Mouse (Mus musculus): ENCODE measurements around the gene Cpn2.

Cpn2 gene

DNA sequence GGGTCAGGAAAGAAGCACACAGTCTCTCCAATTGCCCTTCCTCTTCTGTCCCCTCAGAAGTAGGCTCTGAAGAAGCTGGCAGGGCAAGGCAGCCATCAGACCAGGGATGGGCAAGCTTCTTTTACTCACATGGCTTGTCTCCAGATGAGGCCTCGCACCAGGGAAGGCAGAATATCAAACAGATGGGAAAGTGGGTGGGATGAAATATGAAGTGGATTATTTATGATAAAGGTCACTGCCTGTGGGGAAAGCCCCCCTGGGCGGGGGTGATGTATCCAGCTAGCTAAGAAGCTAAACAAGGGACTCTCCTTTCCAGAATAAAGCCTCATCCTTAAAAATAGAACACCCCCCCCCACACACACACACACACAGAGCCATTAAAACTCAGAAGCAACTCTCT, 31.7 kb downstream of the Cpn2 start:
- no peak for DNase-seq

DNA sequence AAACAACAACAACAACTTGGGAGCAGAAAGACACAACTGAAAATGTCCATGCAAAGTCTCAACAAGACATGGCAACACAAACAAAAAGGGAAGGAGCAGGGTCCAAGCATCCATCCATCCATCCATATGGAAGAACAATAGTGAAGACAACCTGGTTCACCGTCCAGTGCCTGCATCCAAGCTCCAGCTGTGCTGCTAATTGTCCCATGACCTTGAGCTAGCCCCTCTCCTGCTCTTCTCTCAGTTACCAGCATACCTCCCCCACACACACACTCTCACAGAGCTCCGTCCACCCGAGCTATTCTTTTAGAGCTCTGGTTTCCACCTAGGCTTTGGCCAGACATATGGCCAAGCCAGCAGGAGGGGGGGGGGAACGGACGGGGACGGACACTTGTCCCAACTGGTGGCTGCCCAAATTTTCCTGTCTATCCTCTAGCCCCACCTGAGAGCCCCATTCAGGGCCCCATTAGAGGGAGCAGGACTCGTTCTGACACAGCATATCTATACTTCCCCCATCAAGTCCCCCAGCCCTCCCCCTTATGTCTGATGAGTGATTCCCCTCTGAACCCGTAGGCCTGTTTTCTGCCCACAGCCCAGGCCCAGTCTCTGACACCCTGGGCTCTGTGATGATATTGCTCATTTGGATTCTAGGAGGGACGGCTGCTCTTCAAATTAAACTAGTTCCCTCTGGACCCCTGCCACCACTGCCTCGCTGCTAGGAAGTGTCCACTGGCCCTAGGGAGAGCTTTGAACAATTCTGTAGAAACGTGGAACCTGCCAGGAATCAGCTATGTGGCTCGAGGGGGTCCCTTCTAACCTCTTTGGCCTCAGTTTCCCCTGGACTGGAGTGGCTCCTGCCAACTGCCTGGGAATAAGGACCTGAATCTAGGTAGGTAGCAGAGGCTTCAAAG, 32.4 kb downstream of the Cpn2 start:
- no peak for DNase-seq

DNA sequence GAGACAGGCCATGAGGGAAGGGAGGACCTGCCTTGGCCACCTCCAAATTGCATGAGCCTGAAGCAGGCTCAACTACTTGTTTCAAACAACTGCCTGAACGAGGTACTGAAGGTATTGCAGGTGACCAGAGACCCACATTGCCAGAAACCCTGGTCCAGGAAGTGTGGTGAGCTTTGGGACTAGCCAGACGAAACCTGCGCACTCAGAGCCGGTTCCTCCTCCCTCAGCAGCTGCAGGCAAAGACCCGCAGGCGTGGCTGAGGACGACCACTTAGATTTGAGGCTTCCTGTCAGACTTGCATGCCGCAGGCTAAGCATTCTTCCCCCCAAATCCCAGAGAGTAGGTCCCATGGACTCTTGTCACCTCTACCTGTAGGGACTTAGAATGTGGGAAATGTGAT, 33.2 kb downstream of the Cpn2 start:
- peak; percentile 45 for DNase-seq

DNA sequence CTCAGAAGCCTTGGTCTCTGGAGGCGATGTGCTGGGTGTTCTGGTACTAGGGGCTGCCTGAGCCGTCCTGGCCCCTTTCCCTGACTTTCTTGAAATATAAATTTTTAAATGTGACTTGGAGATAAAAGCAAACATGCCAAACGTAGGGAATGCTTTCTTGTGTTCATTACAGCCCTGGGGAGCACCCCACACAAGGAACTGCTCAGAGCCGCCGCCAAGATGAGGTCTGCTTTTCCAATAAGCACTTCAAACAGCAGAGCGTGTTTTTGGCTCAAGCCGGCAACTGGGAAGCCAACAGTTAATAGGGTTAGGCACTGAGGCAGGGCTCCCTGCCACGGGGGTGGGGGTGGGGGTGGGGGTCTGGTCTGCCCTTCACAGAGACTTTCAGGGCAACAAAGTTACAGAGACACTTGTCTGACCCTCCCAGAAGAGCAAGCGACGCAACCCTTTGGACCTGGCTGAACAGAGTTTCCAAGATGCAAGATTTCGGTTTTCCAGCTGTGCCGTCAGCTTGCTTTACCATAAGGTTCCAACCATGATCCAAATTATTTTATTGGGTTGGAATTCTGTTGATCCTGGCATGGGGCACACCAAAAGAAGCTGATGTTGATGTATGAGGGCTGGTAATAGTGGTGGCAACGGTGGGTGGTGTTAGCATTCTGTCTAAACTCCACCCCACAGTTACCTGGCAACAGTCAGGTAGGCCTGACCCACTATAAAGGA, 35.3 kb downstream of the Cpn2 start:
- DNase-seq = no peak

DNA sequence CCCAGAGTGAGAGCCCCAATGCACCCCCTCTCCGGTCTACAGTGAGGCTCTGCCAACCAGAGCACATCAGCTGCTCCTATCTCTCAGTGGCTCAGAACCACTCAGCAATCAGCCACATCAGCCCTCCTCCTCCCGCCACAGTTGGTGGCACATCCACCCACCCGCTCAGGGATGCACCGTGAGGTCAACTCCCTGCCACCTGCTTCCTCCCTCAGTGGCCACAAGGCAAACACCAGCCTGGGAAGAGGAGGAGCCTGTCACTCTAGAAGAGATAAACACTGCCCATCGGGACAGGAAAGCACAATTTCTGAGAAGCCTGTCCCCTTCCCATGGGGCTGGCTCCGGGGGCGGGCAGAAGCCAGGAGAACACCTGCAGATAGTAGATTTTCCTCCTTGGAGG, 39.9 kb downstream of the Cpn2 start:
- DNase-seq = peak; percentile 51

DNA sequence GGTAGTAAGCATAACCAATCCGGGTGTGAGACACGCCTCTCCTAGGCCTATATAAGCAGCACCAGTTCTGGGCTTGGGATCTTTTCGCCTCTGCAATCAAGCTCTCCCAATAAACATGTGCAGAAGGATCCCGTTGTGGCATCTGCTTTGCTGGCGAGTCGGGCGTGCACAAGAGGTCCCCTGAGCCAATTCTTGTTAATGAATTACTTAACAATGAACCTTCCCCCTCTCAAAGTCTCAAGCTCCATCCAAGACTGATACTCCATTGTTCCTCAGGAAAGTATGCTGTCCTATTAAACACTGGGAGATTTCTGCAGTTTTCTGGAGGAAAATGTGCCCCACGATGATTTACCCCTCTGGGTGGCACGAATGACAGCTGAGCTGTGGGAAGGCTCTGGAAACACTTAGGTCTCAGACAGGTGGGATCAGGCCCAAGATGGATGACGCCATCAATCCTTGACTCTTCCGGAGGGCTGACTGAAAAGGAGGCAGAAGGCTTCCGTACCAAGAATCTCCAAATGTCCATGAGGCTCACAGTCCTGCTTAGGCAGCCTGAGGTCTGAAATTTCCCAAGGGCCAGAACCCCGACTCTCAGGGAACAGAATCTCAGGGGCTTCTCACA, 46.0 kb downstream of the Cpn2 start:
- no peak for DNase-seq

DNA sequence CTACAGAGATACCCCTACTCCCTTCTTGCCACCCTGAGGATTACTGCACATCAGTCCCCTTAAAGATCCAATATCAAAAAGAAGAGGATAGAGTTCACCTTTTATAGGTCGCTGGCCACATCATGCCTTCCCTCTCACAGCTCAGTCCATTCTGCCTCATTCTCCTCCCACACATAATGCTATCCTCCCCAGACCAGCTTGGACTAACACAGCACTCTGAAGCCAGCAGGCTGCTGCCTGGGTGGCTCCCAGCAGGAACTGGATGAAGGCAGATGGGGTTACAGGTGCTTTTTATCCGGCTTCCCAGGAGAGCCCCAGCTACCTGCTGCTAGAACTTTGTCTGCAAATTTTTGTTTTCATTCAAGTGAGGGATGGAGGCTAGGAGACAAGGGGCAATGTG, 51.5 kb downstream of the Cpn2 start:
- no peak for DNase-seq

DNA sequence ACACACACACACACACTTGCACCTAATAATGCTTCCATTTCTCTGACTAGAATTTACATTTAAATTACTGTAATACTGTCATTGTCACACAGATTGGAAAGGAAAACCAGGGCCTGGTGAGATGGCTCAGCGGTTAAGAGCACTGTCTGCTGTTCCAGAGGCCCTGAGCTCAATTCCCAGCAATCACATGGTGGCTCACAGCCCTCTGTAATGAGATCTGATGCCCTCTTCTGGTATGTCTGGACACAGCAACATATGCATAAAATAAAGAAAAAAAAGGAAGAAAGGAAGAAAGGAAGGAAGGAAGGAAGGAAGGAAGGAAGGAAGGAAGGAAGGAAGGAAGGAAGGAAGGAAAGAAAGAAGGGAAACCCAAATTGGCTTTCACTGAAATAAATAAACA, 53.7 kb downstream of the Cpn2 start:
- DNase-seq = no peak

DNA sequence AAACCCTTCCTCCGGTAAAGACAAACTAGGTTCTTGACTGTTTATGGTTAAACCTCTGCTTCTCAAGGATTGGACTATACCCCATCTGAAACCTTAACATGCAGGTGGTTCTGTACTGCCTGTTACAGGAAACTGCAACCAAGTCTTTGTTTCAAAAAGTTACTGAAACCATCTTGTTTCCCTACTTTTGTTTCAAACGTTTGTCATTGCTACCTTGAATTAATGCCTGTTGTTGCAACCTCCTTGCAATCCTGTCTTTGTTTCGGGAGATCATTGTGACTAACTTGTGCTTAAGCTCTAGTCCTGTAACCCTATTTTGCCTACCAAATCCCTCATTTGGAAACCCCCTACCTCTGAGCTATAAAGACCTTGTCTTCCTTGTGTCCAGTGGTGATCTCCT, 55.3 kb downstream of the Cpn2 start:
- DNase-seq = no peak

DNA sequence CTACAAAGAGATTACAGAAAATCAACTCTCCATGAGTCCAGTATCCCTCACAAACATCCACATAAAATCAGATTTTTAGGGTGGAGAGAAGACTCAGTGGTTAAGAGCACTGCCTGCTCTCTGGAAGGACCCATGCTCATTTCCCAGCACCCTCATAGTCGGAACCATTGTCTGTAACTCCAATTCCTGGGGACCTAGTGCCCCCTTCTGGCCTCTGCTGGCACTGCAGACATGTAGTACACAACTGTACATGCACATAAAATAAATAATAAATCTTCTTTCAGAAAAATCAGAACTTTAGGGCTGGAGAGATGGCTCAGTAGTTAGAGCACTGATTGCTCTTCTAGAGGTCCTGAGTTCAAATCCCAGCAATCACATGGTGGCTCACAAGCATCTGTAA, 58.0 kb downstream of the Cpn2 start:
- no peak for DNase-seq

DNA sequence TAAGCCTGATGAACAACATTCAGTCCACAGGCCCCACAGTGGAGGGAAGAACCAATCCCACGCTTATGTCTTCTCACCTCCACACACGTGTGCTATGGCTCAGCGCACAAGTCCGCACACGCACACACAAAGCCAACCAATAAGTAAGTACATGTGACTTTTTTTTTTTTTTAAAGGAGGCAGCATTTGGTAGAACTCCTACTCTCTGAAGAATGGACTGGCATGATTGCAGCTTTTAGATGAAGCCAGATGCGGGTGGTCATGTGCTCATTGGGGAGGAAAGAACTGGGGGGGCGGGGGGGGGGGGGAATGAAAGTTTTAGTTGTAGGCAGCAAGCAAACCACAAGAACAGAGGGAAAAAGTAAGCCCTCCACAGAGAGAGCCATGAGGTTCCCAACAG, 59.3 kb downstream of the Cpn2 start:
- DNase-seq = no peak

DNA sequence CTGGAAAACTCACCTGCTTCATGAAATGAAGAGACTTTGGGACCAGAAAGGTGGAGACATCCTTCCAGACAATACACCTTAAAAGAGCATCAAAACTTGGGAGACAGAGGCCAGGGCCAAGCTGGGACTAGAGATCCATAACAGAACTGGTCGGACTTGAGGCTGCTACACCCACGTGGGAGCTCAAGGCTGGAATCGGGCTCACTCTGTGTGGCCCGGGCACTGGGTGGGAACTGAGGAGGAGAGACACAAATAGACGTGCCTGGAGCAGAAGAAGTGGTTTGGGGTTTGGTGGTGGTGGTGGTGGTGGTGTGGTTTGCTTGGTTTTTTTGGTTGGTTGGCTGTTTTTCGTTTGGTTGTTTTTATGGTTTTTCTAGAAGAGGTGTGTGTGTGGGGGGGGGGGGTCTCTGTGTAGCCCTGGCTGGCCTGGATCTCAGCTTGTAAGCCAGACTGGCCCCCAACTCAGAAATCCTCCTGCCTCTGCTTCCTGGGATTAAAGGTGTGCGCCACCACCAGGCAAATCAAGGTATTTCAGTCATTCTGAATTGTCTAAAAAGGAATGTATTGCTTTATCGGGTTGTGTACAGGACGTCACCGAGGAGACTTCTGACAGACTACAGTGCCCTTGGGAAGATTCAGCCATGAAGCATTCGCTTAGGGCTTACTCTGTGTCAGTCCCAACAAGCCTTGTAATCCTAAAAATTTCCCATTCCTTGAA, 60.0 kb downstream of the Cpn2 start:
- DNase-seq = no peak
